Mouse (Mus musculus) G1E (cell line): ENCODE data around the gene Fn1. TPM values are rescaled to one million over a fixed set of nuclear protein-coding genes. Genes with fewer than 3 reads are reported as not detected.

ENCODE experiments used
- ATAC-seq: 2 replicates; pipeline ENCODE4 v1.8.0; 2016; ENCODE audit warnings: mild to moderate bottlenecking; ENCODE audit not compliant: insufficient number of reproducible peaks, poor library complexity, low FRiP score, severe bottlenecking; ENCODE audit errors: extremely low read depth
- DNase-seq: peaks from one replicate; pipeline ENCODE4 v3.0.0; 2012; ENCODE audit warnings: low spot score
- H3K27me3 ChIP-seq: 2 replicates; pipeline ENCODE4 v1.6.1; 2012; ENCODE audit warnings: mild to moderate bottlenecking, low read length, inconsistent platforms; ENCODE audit not compliant: insufficient read depth
- H3K36me3 ChIP-seq: replicated peaks from 2 replicates; pipeline ENCODE3; 2012; ENCODE audit warnings: mild to moderate bottlenecking, inconsistent platforms
- H3K4me1 ChIP-seq: 2 replicates; pipeline ENCODE4 v1.6.1; 2012; ENCODE audit warnings: low read depth, low read length, inconsistent platforms, mixed read lengths; ENCODE audit not compliant: insufficient read depth
- H3K4me3 ChIP-seq: 2 replicates; pipeline ENCODE4 v1.5.1; 2012; ENCODE audit warnings: low read depth, mild to moderate bottlenecking, inconsistent platforms, low read length, moderate library complexity, mixed read lengths
- H3K9me3 ChIP-seq: replicated peaks from 2 replicates; pipeline ENCODE4 v1.6.1; 2012; ENCODE audit warnings: inconsistent platforms
- CTCF ChIP-seq: IDR thresholded peaks from 2 replicates; pipeline ENCODE4 v1.5.1; 2012; ENCODE audit warnings: low read depth, low read length, inconsistent platforms, mixed read lengths
- GATA1 ChIP-seq: IDR thresholded peaks from 2 replicates; pipeline ENCODE4 v1.6.1; 2012; ENCODE audit warnings: borderline replicate concordance, low read length, inconsistent platforms, mixed read lengths
- GATA2 ChIP-seq: IDR thresholded peaks from 2 replicates; pipeline ENCODE4 v1.6.1; 2012; ENCODE audit warnings: low read depth, low read length, inconsistent platforms, borderline replicate concordance
- POLR2AphosphoS5 ChIP-seq: IDR thresholded peaks from 2 replicates; pipeline ENCODE4 v1.6.1; 2012; ENCODE audit warnings: low read depth, low read length, inconsistent platforms; ENCODE audit not compliant: insufficient replicate concordance
- TAL1 ChIP-seq: conservative IDR thresholded peaks from 2 replicates; pipeline ENCODE4 v1.6.1; 2012; ENCODE audit warnings: low read depth, low read length, inconsistent platforms, mixed read lengths
- polyA plus RNA-seq: library from polyadenylated mRNA; stranded (reverse); fragments of >175 nt; gene quantifications from 2 replicates; pipeline ENCODE4 v1.2.3, GENCODE M21; 2012
- total RNA-seq, 2 experiments: library from RNA; stranded (forward) in 1 of 2; stranded (reverse) in 1 of 2; fragments of 200-1000 nt in 1 of 2; fragments of >200 nt in 1 of 2; fragmentation: Nextera tagmentation in 1 of 2; gene quantifications; 2 replicates each; pipeline ENCODE4 v1.2.3; 2014 to 2017

Fn1 gene
- total and polyA plus RNA-seq, 3 experiments, result 0.01 to 0.98 TPM; not detected in 1

GRCm38 (mm10) chr1:71621526-71621925 lies 31.5 kb downstream of the Fn1 start:
- DNase-seq, result no peak
- Histone ChIP-seq H3K4me3 (no peak overlapping the region), H3K4me1 (no peaks in the 10 kb centered on the region), H3K36me3 (no peaks in the 10 kb centered on the region), H3K9me3 (no peaks in the 10 kb centered on the region), H3K27me3 (peaks cover 5% of the 10 kb centered on the region; the same call in 1 of the 2 replicates)
- TF ChIP-seq GATA2 (no peak), POLR2AphosphoS5 (no peak), GATA1 (no peak), TAL1 (no peak), CTCF (no peak)
- ATAC-seq, result no peak

GRCm38 (mm10) chr1:71614545-71615246 lies 38.3 kb downstream of the Fn1 start:
- TF ChIP-seq CTCF (no peak), GATA1 (no peak), POLR2AphosphoS5 (no peak), GATA2 (no peak)
- DNase-seq, result no peak
- Histone ChIP-seq H3K4me3 (no peak overlapping the region), H3K27me3 (no peaks in the 10 kb centered on the region; the same call in 1 of the 2 replicates), H3K4me1 (no peaks in the 10 kb centered on the region), H3K9me3 (no peaks in the 10 kb centered on the region), H3K36me3 (no peaks in the 10 kb centered on the region)
- no peak for ATAC-seq

- ATAC-seq (no peak), DNase-seq (no peak)
- Histone ChIP-seq H3K36me3 (no peaks in the 10 kb centered on the region), H3K4me3 (no peak overlapping the region), H3K9me3 (no peaks in the 10 kb centered on the region), H3K4me1 (no peaks in the 10 kb centered on the region), H3K27me3 (no peaks in the 10 kb centered on the region; the same call in 1 of the 2 replicates)
- TF ChIP-seq GATA2, result no peak
- TF ChIP-seq TAL1, result no peak
- TF ChIP-seq CTCF, result no peak
- no peak for TF ChIP-seq POLR2AphosphoS5
- no peak for TF ChIP-seq GATA1
Measured at GRCm38 (mm10) chr1:71612256-71612655, 40.7 kb downstream of the Fn1 start.

- H3K4me3 ChIP-seq, result no peak overlapping the region
- DNase-seq, result no peak
- no peaks in the 10 kb centered on the region for H3K36me3 ChIP-seq
- ATAC-seq, result no peak
- H3K4me1 ChIP-seq, result no peaks in the 10 kb centered on the region
- TF ChIP-seq GATA1 (no peak), CTCF (no peak), POLR2AphosphoS5 (no peak), GATA2 (no peak), TAL1 (no peak)
- H3K9me3 ChIP-seq, result no peaks in the 10 kb centered on the region
- H3K27me3 ChIP-seq, result peaks cover 2% of the 10 kb centered on the region; the same call in 1 of the 2 replicates
Measured at GRCm38 (mm10) chr1:71609916-71610315, 43.1 kb downstream of the Fn1 start.

GRCm38 (mm10) chr1:71609057-71609775 lies 43.8 kb downstream of the Fn1 start:
- Histone ChIP-seq H3K36me3 (no peaks in the 10 kb centered on the region), H3K9me3 (no peaks in the 10 kb centered on the region), H3K27me3 (peaks cover 2% of the 10 kb centered on the region; the same call in 1 of the 2 replicates), H3K4me1 (no peaks in the 10 kb centered on the region), H3K4me3 (no peak overlapping the region)
- TF ChIP-seq GATA2 (no peak), CTCF (no peak), GATA1 (no peak), POLR2AphosphoS5 (no peak), TAL1 (no peak)
- ATAC-seq (no peak), DNase-seq (no peak)

- no peak for TF ChIP-seq CTCF
- TF ChIP-seq TAL1, result no peak
- Histone ChIP-seq H3K27me3 (peaks cover 2% of the 10 kb centered on the region; the same call in 1 of the 2 replicates), H3K36me3 (no peaks in the 10 kb centered on the region), H3K4me3 (no peak overlapping the region), H3K4me1 (no peaks in the 10 kb centered on the region), H3K9me3 (no peaks in the 10 kb centered on the region)
- ATAC-seq, result no peak
- no peak for DNase-seq
Measured at GRCm38 (mm10) chr1:71606600-71607325, 46.2 kb downstream of the Fn1 start.
